Mouse (Mus musculus): ENCODE measurements around the gene Coro7. TPM values are rescaled to one million over a fixed set of nuclear protein-coding genes. Genes with fewer than 3 reads are reported as not detected.

The Coro7 gene
- 100 to 1,000 TPM; 129 to 145 TPM for polyA plus RNA-seq (2017; shearing (Covaris generic))

GRCm38 (mm10) chr16:4679121-4680018 lies at the start of gene Coro7:
Coro7 (minus strand) TSS chr16:4679777.

DNA sequence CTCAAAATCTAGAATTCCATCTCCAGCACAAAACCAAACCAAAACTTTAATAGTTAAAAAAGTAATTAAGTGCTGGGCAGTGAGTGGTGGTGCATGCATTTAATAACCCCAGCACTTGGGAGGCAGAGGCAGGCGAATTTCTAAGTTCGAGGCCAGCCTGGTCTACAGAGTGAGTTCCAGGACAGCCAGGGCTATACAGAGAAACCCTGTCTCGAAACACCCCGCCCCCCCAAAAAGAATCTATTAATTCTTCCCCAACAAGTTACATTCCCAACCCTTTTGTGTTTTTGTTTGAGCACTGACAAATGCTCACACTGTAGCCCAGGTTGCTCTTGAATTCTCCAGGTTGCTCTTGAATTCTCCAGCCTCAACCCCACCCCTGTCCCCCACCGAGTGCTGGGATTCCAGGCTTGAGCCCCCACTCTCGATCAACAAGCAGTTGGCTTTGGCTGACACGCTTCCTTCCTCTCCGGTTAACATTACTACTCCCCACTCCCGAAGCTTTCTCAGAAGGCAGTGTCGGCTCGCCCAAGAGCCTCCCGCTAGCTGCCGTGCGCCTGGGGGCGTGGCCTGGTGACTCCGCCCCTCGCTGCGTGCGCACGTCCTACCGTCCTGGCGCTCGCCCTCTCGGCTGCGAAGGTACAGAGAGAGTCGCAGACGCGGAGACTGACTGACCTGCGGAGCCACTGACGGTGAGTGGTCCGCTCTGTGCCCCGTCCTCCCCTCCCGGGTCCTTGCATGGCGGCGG lies 46.4 kb upstream of the Coro7 start, which contains the start of gene Hmox2:
Gene Hmox2, plus strand, starts transcription at position 582 of the 748 bp plus-strand sequence.

GRCm38 (mm10) chr16:4718753-4719518 lies 39.4 kb upstream of the Coro7 start, which contains the start of gene Nmral1:
Nmral1 (minus strand) TSS chr16:4719356.

DNA sequence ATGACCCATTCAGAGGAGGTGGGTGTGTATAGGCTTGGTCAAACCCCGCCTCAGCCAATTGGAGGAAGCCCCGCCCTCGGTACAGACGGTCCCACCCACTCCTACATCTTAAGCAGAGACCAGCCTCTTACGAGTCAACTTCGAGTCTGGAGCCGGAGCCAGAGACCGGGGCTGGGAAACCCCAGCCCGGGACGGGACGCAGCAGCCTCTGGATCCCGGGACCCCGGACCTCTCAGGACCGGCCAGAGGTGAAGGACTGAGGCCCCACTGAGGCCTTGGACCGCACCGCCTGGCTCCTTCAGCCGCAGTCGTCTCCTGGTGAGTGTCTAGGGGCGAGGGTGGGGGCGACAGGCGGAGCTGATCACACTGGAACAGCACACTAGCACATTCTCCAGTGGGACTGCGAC lies 39.7 kb downstream of the Coro7 start, which contains the start of the genes Vasn and Dnaja3:
Gene Vasn, plus strand, starts transcription at position 111 of the 407 bp plus-strand sequence.
Gene Dnaja3, plus strand, starts transcription at position 159 of the 407 bp plus-strand sequence.

GRCm38 (mm10) chr16:4624481-4625110 lies 55.0 kb downstream of the Coro7 start, which contains the start of gene Pam16:
Pam16 (minus strand) TSS chr16:4624988.

GRCm38 (mm10) chr16:4593971-4594813 lies 85.4 kb downstream of the Coro7 start, which contains the start of gene Glis2:
Glis2 (plus strand) TSS chr16:4594713.

Other genes with a start within 250 kb of the Coro7 start
- gene Srl, start 138.0 kb downstream of the Coro7 start, polyA plus RNA-seq (2017; shearing (Covaris generic)), result 1 to 10 TPM in 1 of 2 experiments, under 1 TPM in 1; 0.58 to 1.7 TPM
- 1 to 10 TPM; 2.6 TPM for gene Tfap4, start 119.9 kb downstream of the Coro7 start, polyA plus RNA-seq (2017; shearing (Covaris generic))
- gene Glis2, start 85.1 kb downstream of the Coro7 start, polyA plus RNA-seq (2017; shearing (Covaris generic)), result 1 to 10 TPM in 1 of 2 experiments, under 1 TPM in 1; 0.94 to 6.1 TPM
- 10 to 100 TPM; 10.7 to 17.1 TPM for gene Pam16, start 54.8 kb downstream of the Coro7 start, polyA plus RNA-seq (2017; shearing (Covaris generic))
- under 1 TPM; 0.21 to 0.58 TPM for gene Vasn, start 39.8 kb downstream of the Coro7 start, polyA plus RNA-seq (2017; shearing (Covaris generic))
- gene Dnaja3, start 39.8 kb downstream of the Coro7 start, polyA plus RNA-seq (2017; shearing (Covaris generic)), result 10 to 100 TPM; 47.0 to 67.0 TPM
- 10 to 100 TPM in 1 of 2 experiments, 1 to 10 TPM in 1; 5.6 to 10.7 TPM for gene Nmral1, start 39.6 kb upstream of the Coro7 start, polyA plus RNA-seq (2017; shearing (Covaris generic))
- gene Hmox2, start 46.6 kb upstream of the Coro7 start, polyA plus RNA-seq (2017; shearing (Covaris generic)), result 10 to 100 TPM; 79.9 to 84.3 TPM
- gene Cdip1, start 110.5 kb upstream of the Coro7 start, polyA plus RNA-seq (2017; shearing (Covaris generic)), result 10 to 100 TPM; 32.1 to 43.5 TPM
- 1 to 10 TPM in 1 of 2 experiments, under 1 TPM in 1; 0.68 to 1.6 TPM for gene 4930562C15Rik, start 155.6 kb upstream of the Coro7 start, polyA plus RNA-seq (2017; shearing (Covaris generic))
- 10 to 100 TPM; 45.2 to 57.2 TPM for gene Ubald1, start 200.5 kb upstream of the Coro7 start, polyA plus RNA-seq (2017; shearing (Covaris generic))
- 10 to 100 TPM; 58.3 to 63.5 TPM for gene Mgrn1, start 206.5 kb upstream of the Coro7 start, polyA plus RNA-seq (2017; shearing (Covaris generic))

Measured in inflammation-experienced regulatory T-cells (primary cell).